Mouse (Mus musculus): ENCODE measurements at regions not wholly inside any gene's neighbourhood (a gene's known extent, or its start where the extent isn't known, plus 50 kb on each side); places are given as distances from the start of the nearest gene placed in this dataset.

DNA sequence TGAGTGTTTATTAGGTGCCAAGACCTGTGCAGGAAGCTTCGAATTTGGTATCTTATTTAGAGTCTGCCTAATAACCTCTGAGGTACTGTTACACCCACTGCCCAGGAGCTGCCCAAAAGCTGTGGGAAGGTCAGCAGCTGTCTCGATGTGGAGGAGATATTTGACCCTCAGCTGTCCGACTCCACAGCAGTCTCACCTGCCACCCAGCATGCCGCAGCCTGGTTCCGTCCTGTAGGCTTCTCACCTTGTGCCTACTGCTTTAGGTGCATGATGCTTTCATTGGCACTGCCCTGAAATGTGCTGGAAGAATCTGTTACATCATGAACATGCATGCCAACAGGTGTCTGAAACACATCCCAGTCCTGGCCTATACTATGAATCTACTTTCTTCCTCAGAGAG lies 444.9 kb upstream of the Gm765 start:
- H3K4me3 ChIP-seq (ENCODE audit: low read length) = no peak overlapping the region

DNA sequence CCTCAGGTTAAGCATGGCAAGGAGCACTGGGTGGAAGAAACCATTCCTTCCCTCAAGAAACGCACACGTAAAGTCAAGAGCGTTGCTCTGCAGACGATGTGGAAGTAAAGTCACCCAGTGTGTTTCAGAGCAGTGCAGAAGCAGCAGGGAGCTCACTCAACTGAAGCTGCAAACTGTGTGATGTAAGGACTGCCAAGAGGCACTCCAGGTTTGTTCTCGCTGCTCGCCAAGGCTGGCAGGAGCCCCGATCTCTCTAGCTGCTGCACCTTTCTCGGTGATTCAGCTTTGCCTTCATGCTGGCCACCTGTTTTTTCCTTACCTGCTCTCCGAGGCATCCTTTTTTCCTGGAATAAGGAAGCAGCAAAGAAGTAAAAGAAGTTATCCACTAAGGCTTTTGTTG lies 439.5 kb upstream of the Gm765 start:
- Histone ChIP-seq H3K36me3 (ENCODE audit: control insufficient read depth, insufficient read depth, low read length) (no peaks in the 10 kb centered on the region), H3K9ac (ENCODE audit: low read depth, low read length) (no peak overlapping the region), H3K4me3 (ENCODE audit: low read length) (no peak overlapping the region), H3K27ac (ENCODE audit: low read depth, low read length) (no peak overlapping the region), H3K9me3 (ENCODE audit: control insufficient read depth, low read length) (no peaks in the 10 kb centered on the region), H3K27me3 (ENCODE audit: control insufficient read depth, insufficient read depth, low read length) (no peaks in the 10 kb centered on the region), H3K4me1 (ENCODE audit: control insufficient read depth, insufficient read depth, low read length) (no peaks in the 10 kb centered on the region), H3K4me2 (replicated peaks; ENCODE audit: low read depth, low read length) (no peak overlapping the region)
- no peak for ATAC-seq (ENCODE audit: low FRiP score, low TSS enrichment)
- 86% methylated on average over 9 of the region's 9 CpGs for WGBS

More for the DNA sequence above, 444.9 kb upstream of the Gm765 start:
- H3K36me3 ChIP-seq (ENCODE audit: control insufficient read depth, insufficient read depth, low read length) = no peaks in the 10 kb centered on the region
- H3K9ac ChIP-seq (ENCODE audit: low read depth, low read length) = no peak overlapping the region
- no peaks in the 10 kb centered on the region for H3K4me1 ChIP-seq (ENCODE audit: control insufficient read depth, insufficient read depth, low read length)
- H3K27me3 ChIP-seq (ENCODE audit: control insufficient read depth, insufficient read depth, low read length) = no peaks in the 10 kb centered on the region
- H3K4me2 ChIP-seq (replicated peaks; ENCODE audit: low read depth, low read length) = no peak overlapping the region
- no peak overlapping the region for H3K27ac ChIP-seq (ENCODE audit: low read depth, low read length)
- WGBS = 49% methylated on average over 5 of the region's 5 CpGs
- ATAC-seq (ENCODE audit: low FRiP score, low TSS enrichment) = no peak
- no peaks in the 10 kb centered on the region for H3K9me3 ChIP-seq (ENCODE audit: control insufficient read depth, low read length)

DNA sequence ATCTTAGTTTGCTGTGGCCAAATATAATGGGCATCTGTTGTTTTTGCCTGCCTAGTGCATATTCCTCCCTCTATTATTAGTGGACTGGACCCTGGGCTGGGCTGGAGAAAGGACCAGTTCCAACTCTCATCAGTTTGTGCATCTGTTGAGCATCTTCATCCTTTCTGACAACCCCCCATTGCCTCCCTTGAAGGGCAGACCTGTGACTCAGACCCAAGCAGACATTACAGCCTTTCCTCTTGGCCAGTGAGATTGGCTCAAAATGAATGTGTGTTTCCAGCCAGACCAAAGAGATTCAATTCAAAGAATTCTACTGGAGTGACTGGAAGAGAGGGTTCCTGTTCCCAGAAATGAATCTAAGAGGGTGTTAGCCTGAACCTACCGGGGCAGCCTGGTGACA lies 433.2 kb upstream of the Gm765 start:
- no peak overlapping the region for H3K9ac ChIP-seq (ENCODE audit: low read depth, low read length)
- 86% methylated on average over 1 of the region's 1 CpGs for WGBS
- no peaks in the 10 kb centered on the region for H3K9me3 ChIP-seq (ENCODE audit: control insufficient read depth, low read length)
- ATAC-seq (ENCODE audit: low FRiP score, low TSS enrichment) = no peak
- H3K4me3 ChIP-seq (ENCODE audit: low read length) = no peak overlapping the region
- H3K27me3 ChIP-seq (ENCODE audit: control insufficient read depth, insufficient read depth, low read length) = no peaks in the 10 kb centered on the region
- H3K36me3 ChIP-seq (ENCODE audit: control insufficient read depth, insufficient read depth, low read length) = no peaks in the 10 kb centered on the region
- no peak overlapping the region for H3K4me2 ChIP-seq (replicated peaks; ENCODE audit: low read depth, low read length)
- H3K27ac ChIP-seq (ENCODE audit: low read depth, low read length) = no peak overlapping the region
- no peaks in the 10 kb centered on the region for H3K4me1 ChIP-seq (ENCODE audit: control insufficient read depth, insufficient read depth, low read length)

DNA sequence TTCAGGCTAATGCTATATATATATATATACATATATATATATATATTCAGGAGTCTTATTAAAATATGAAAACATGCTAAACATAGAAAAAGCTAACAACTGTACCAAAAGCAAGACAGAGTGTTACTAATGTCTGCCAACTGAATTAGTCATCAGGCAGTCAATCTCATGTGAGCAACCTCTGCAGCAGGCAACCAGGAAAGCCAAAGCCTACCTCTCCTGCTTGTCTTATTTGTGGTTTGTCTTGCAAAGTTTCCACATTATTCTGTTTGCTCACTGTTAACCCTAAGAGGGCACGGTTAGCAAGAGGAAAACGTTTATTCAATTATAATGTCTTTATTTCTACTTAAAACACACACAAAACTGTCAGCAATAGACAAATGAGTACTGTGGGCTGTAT lies 427.4 kb upstream of the Gm765 start:
- H3K36me3 ChIP-seq (ENCODE audit: control insufficient read depth, insufficient read depth, low read length) = no peaks in the 10 kb centered on the region
- H3K27me3 ChIP-seq (ENCODE audit: control insufficient read depth, insufficient read depth, low read length) = no peaks in the 10 kb centered on the region
- H3K9ac ChIP-seq (ENCODE audit: low read depth, low read length) = no peak overlapping the region
- no peak overlapping the region for H3K4me3 ChIP-seq (ENCODE audit: low read length)
- no peaks in the 10 kb centered on the region for H3K4me1 ChIP-seq (ENCODE audit: control insufficient read depth, insufficient read depth, low read length)
- ATAC-seq (ENCODE audit: low FRiP score, low TSS enrichment) = no peak
- H3K9me3 ChIP-seq (ENCODE audit: control insufficient read depth, low read length) = no peaks in the 10 kb centered on the region
- WGBS = 58% methylated on average over 2 of the region's 2 CpGs
- H3K4me2 ChIP-seq (replicated peaks; ENCODE audit: low read depth, low read length) = no peak overlapping the region
- H3K27ac ChIP-seq (ENCODE audit: low read depth, low read length) = no peak overlapping the region

DNA sequence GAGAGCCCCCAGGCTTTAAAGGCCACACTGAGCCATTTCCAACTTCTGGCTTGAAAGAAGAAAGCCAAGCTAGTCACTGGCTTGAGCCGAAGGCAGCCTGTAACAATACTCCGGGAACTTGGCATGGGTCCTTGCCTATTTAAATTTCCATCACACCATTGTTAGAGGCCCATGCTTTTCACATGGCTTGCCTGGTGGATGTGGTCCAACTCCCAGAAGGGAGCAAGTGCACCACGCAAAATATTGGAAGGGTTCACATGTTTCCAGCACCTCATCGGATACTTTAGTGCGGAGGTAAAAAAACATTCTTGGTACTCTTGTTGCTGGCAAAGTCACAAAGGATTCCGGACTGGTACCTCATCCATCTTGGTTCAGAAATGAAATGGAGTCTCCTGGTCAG lies 426.8 kb upstream of the Gm765 start:
- H3K27me3 ChIP-seq (ENCODE audit: control insufficient read depth, insufficient read depth, low read length) = no peaks in the 10 kb centered on the region
- no peaks in the 10 kb centered on the region for H3K9me3 ChIP-seq (ENCODE audit: control insufficient read depth, low read length)
- no peak overlapping the region for H3K4me3 ChIP-seq (ENCODE audit: low read length)
- 91% methylated on average over 6 of the region's 6 CpGs for WGBS
- no peak overlapping the region for H3K27ac ChIP-seq (ENCODE audit: low read depth, low read length)
- no peak overlapping the region for H3K9ac ChIP-seq (ENCODE audit: low read depth, low read length)
- H3K36me3 ChIP-seq (ENCODE audit: control insufficient read depth, insufficient read depth, low read length) = no peaks in the 10 kb centered on the region
- H3K4me1 ChIP-seq (ENCODE audit: control insufficient read depth, insufficient read depth, low read length) = no peaks in the 10 kb centered on the region
- no peak for ATAC-seq (ENCODE audit: low FRiP score, low TSS enrichment)
- H3K4me2 ChIP-seq (replicated peaks; ENCODE audit: low read depth, low read length) = no peak overlapping the region

DNA sequence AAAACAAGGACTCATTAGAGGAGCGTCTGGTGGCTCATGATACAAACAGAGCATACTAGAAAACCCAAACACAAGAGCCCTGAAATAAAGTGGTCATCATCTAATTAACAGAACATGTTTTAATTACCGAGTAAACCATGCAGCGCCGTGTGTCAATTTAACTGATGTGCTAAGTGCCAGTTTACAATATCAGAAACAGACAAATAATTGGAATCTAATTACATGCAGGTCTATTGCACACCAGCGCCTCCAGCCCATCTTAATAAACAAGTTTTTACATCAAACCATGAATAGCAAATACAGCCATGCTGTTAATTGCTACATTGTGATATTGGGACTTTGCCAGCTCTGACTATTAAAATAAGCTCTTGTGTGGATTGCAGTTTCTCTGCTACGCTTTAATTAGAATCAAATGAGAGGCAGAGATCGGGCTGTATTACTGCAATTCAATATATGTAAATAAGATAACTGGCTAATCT lies 425.3 kb upstream of the Gm765 start:
- Histone ChIP-seq H3K4me2 (replicated peaks; ENCODE audit: low read depth, low read length) (no peak overlapping the region), H3K27me3 (ENCODE audit: control insufficient read depth, insufficient read depth, low read length) (no peaks in the 10 kb centered on the region), H3K9ac (ENCODE audit: low read depth, low read length) (no peak overlapping the region), H3K27ac (ENCODE audit: low read depth, low read length) (no peak overlapping the region), H3K36me3 (ENCODE audit: control insufficient read depth, insufficient read depth, low read length) (no peaks in the 10 kb centered on the region), H3K4me1 (ENCODE audit: control insufficient read depth, insufficient read depth, low read length) (no peaks in the 10 kb centered on the region), H3K9me3 (ENCODE audit: control insufficient read depth, low read length) (no peaks in the 10 kb centered on the region), H3K4me3 (ENCODE audit: low read length) (no peak overlapping the region)
- no peak for ATAC-seq (ENCODE audit: low FRiP score, low TSS enrichment)
- whole genome bisulfite sequencing = 84% methylated on average over 7 of the region's 7 CpGs

DNA sequence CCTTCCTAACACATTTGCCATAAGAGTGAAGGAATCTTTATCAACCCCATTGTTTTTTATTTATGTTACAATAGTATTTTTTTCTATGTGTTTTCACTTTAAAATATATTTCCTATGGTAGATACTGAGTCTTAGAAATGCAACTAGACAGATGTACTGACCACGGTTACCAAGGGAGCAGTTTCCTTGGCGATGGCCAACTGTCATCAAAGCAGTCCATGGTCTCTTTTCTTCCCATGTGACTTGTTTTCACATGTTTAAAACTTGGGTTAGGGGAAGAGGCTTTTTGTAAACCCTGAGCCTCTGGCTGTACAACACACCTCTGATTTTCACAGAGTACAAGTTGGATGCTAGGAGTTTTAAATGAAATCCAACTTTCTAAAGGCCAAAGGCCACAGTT lies 411.9 kb upstream of the Gm765 start:
- H3K27me3 ChIP-seq (ENCODE audit: control insufficient read depth, insufficient read depth, low read length) = no peaks in the 10 kb centered on the region
- ATAC-seq (ENCODE audit: low FRiP score, low TSS enrichment) = no peak
- no peak overlapping the region for H3K9ac ChIP-seq (ENCODE audit: low read depth, low read length)
- no peaks in the 10 kb centered on the region for H3K4me1 ChIP-seq (ENCODE audit: control insufficient read depth, insufficient read depth, low read length)
- WGBS = 85% methylated on average over 2 of the region's 2 CpGs
- H3K36me3 ChIP-seq (ENCODE audit: control insufficient read depth, insufficient read depth, low read length) = no peaks in the 10 kb centered on the region
- no peak overlapping the region for H3K4me3 ChIP-seq (ENCODE audit: low read length)
- H3K9me3 ChIP-seq (ENCODE audit: control insufficient read depth, low read length) = no peaks in the 10 kb centered on the region
- no peak overlapping the region for H3K27ac ChIP-seq (ENCODE audit: low read depth, low read length)
- H3K4me2 ChIP-seq (replicated peaks; ENCODE audit: low read depth, low read length) = no peak overlapping the region

DNA sequence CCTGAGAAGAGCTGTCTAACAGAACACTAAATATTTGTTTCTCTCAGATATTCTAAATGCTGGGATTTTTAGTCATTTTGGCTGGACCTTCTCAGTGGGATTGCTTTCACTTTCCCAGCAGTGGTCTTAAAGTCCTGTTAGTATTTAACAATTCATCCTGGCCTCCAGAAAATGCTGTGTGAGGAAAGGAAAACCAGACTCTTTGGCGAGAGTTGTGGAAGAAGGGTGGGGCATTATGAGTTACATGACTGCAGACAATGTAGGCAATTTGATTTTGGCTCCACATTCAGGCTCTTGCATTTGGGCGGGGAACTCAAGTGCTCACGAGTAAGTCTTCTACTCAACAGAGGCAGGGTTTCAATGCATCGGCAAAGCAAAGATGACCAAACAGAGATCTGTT lies 406.1 kb upstream of the Gm765 start:
- WGBS = 83% methylated on average over 4 of the region's 4 CpGs
- Histone ChIP-seq H3K36me3 (ENCODE audit: control insufficient read depth, insufficient read depth, low read length) (no peaks in the 10 kb centered on the region), H3K27me3 (ENCODE audit: control insufficient read depth, insufficient read depth, low read length) (no peaks in the 10 kb centered on the region), H3K4me1 (ENCODE audit: control insufficient read depth, insufficient read depth, low read length) (no peaks in the 10 kb centered on the region), H3K4me3 (ENCODE audit: low read length) (no peak overlapping the region), H3K9me3 (ENCODE audit: control insufficient read depth, low read length) (no peaks in the 10 kb centered on the region), H3K27ac (ENCODE audit: low read depth, low read length) (no peak overlapping the region), H3K4me2 (replicated peaks; ENCODE audit: low read depth, low read length) (no peak overlapping the region), H3K9ac (ENCODE audit: low read depth, low read length) (no peak overlapping the region)
- no peak for ATAC-seq (ENCODE audit: low FRiP score, low TSS enrichment)

DNA sequence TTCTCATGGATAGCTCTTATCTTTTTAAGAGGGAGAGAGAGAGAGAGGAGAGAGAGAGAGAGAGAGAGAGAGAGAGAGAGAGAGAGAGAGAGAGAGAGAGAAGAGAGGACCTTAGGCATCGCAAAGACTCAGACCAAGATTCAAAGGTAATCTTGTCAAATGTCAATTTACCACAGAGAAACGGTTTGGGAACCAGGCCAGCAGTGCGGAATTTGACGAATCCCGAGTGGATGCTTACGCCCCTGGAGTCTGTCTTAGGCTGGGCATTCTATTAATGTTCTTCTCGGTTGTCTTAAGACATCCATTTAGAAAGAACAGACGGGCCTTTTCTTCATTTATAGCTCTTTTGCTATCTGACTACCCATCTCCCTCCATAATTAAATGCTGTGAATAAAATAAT lies 404.4 kb upstream of the Gm765 start:
- no peak overlapping the region for H3K27ac ChIP-seq (ENCODE audit: low read depth, low read length)
- ATAC-seq (ENCODE audit: low FRiP score, low TSS enrichment) = no peak
- H3K4me1 ChIP-seq (ENCODE audit: control insufficient read depth, insufficient read depth, low read length) = no peaks in the 10 kb centered on the region
- no peak overlapping the region for H3K4me3 ChIP-seq (ENCODE audit: low read length)
- H3K27me3 ChIP-seq (ENCODE audit: control insufficient read depth, insufficient read depth, low read length) = no peaks in the 10 kb centered on the region
- no peaks in the 10 kb centered on the region for H3K36me3 ChIP-seq (ENCODE audit: control insufficient read depth, insufficient read depth, low read length)
- H3K4me2 ChIP-seq (replicated peaks; ENCODE audit: low read depth, low read length) = no peak overlapping the region
- WGBS = 65% methylated on average over 8 of the region's 8 CpGs
- H3K9ac ChIP-seq (ENCODE audit: low read depth, low read length) = no peak overlapping the region
- no peaks in the 10 kb centered on the region for H3K9me3 ChIP-seq (ENCODE audit: control insufficient read depth, low read length)

DNA sequence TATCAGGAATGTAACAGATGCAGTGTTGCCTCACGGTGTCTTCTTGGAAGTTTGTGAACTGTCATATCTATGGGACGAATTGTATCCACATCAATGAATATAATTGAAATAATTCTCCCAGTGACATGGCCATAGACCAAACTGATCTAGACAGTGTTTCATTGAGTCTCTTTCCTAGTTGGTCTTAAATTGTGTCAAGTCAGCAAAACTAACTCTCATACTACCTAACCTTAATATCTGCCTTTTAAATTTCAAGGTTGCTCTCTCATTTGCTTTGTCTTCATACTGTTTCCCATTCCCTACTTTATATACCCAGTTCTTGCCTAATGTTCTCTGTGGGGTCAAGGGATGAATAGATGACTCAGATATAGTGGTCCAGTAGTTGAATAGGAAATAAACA lies 397.9 kb upstream of the Gm765 start:
- Histone ChIP-seq H3K27me3 (ENCODE audit: control insufficient read depth, insufficient read depth, low read length) (no peaks in the 10 kb centered on the region), H3K4me3 (ENCODE audit: low read length) (no peak overlapping the region), H3K4me2 (replicated peaks; ENCODE audit: low read depth, low read length) (no peak overlapping the region), H3K9me3 (ENCODE audit: control insufficient read depth, low read length) (no peaks in the 10 kb centered on the region), H3K9ac (ENCODE audit: low read depth, low read length) (no peak overlapping the region), H3K36me3 (ENCODE audit: control insufficient read depth, insufficient read depth, low read length) (no peaks in the 10 kb centered on the region), H3K27ac (ENCODE audit: low read depth, low read length) (no peak overlapping the region), H3K4me1 (ENCODE audit: control insufficient read depth, insufficient read depth, low read length) (no peaks in the 10 kb centered on the region)
- ATAC-seq (ENCODE audit: low FRiP score, low TSS enrichment) = no peak
- 92% methylated on average over 2 of the region's 2 CpGs for WGBS

Measured in kidney, embryonic 14.5 days (tissue).